Mouse (Mus musculus) ES-Bruce4 (cell line): ENCODE results near the gene Gpr39. TPM values are rescaled to one million over a fixed set of nuclear protein-coding genes. Genes with fewer than 3 reads are reported as not detected.

Experiments used
- H3K27ac ChIP-seq: 2 replicates; pipeline ENCODE4 v1.5.1; 2012; ENCODE audit warnings: low read length, inconsistent platforms; ENCODE audit not compliant: insufficient read depth
- H3K27me3 ChIP-seq: 2 replicates; pipeline ENCODE4 v1.6.1; 2012; ENCODE audit warnings: mild to moderate bottlenecking, low read length, inconsistent platforms; ENCODE audit not compliant: control insufficient read depth, poor library complexity, insufficient read depth, severe bottlenecking
- H3K36me3 ChIP-seq: 2 replicates; pipeline ENCODE4 v1.6.1; 2012; ENCODE audit warnings: inconsistent platforms, mild to moderate bottlenecking, low read length, moderate library complexity; ENCODE audit not compliant: control insufficient read depth, poor library complexity, insufficient read depth, severe bottlenecking
- H3K4me1 ChIP-seq: one replicate; pipeline ENCODE4 v1.8.1; 2011; ENCODE audit warnings: low read length; ENCODE audit not compliant: control insufficient read depth, insufficient read depth
- H3K4me3 ChIP-seq: 2 replicates; pipeline ENCODE4 v1.5.1; 2011; ENCODE audit warnings: low read depth, mild to moderate bottlenecking, low read length
- H3K9ac ChIP-seq: 2 replicates; pipeline ENCODE4 v1.6.1; 2012; ENCODE audit warnings: low read depth, mild to moderate bottlenecking, inconsistent platforms; ENCODE audit not compliant: poor library complexity, severe bottlenecking
- H3K9me3 ChIP-seq: replicated peaks from 2 replicates; pipeline ENCODE4 v1.6.1; 2012; ENCODE audit warnings: mild to moderate bottlenecking, low read length, inconsistent platforms; ENCODE audit not compliant: control insufficient read depth, poor library complexity, insufficient read depth, severe bottlenecking
- CTCF ChIP-seq: IDR thresholded peaks from one replicate; pipeline ENCODE4 v1.8.1; 2011; ENCODE audit warnings: low read depth, low read length
- EP300 ChIP-seq: IDR thresholded peaks from 2 replicates; pipeline ENCODE4 v1.6.1; 2011; ENCODE audit warnings: low read depth, low read length; ENCODE audit not compliant: insufficient read depth
- POLR2A ChIP-seq: IDR thresholded peaks from one replicate; pipeline ENCODE4 v1.8.1; 2011; ENCODE audit warnings: low read length; ENCODE audit not compliant: insufficient read depth
- polyA plus RNA-seq: library from polyadenylated mRNA; stranded (reverse); fragments of >200 nt; gene quantifications from 2 replicates; pipeline ENCODE4 v1.2.4, GENCODE M21; 2011; ENCODE audit warnings: low read depth; ENCODE audit not compliant: missing spikeins, insufficient read depth, insufficient read length

Gene Gpr39
- polyA plus RNA-seq, 1 experiment = 0.93 TPM

DNA sequence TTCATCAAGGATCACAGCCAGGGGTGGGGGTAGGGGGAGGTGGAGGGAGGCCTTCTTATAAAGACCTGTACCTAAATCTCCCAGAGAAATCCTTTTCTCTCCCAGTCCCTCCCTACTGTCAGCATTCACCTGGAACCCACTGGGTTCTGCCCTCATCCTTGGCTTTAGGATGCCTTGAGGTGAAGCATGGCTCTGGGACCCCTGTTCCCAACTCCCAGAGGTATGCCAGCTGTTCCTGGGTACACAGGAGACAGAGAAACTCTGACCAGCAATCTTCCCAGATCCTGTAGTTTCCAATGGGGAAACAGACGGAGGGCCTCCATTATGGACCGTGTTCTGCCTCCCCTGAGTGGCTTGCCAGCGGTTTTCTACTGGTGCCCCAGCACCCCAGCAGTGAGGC lies 243.9 kb downstream of the Gpr39 start:
- Histone ChIP-seq H3K9ac (no peak overlapping the region), H3K9me3 (no peaks in the 10 kb centered on the region), H3K27me3 (no peaks in the 10 kb centered on the region), H3K4me3 (no peak overlapping the region), H3K27ac (no peak overlapping the region), H3K36me3 (no peaks in the 10 kb centered on the region), H3K4me1 (no peaks in the 10 kb centered on the region)
- no peak for TF ChIP-seq CTCF
- TF ChIP-seq POLR2A = no peak

DNA sequence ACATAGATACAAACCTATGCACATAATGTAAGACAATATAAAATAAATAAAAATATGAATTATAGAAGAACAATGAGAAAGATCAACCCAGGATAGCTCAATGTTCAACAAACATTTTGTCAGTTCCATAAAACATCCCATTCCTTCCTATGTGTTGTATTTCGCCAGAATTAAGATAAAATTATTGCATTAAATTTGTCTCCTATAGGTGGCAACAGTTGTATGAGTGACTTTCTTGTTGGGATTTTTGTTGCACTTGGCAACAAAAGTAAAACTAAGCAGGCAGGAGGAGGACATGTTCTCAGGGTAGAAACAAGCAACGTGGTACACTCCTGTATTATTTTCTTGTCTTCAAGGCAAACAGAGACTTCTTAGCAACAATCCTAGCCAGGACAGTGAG lies 246.3 kb downstream of the Gpr39 start:
- Histone ChIP-seq H3K27me3 (no peaks in the 10 kb centered on the region), H3K9me3 (no peaks in the 10 kb centered on the region), H3K4me1 (no peaks in the 10 kb centered on the region), H3K27ac (no peak overlapping the region), H3K4me3 (no peak overlapping the region), H3K9ac (no peak overlapping the region), H3K36me3 (no peaks in the 10 kb centered on the region)
- no peak for TF ChIP-seq EP300
- no peak for TF ChIP-seq POLR2A
- TF ChIP-seq CTCF = no peak

Other genes starting within 250 kb of the Gpr39 start
- gene Actr3, start 241.3 kb upstream of the Gpr39 start, polyA plus RNA-seq = 256 and 269 TPM in 2 replicates
- gene Slc35f5, start 116.4 kb upstream of the Gpr39 start, polyA plus RNA-seq = 16.5 and 23.6 TPM in 2 replicates
- gene Lypd1, start 236.1 kb downstream of the Gpr39 start, polyA plus RNA-seq = 0.84 TPM in 1 of 2 replicates, not detected in the other